Mouse (Mus musculus): Measurements from ENCODE around the gene Gfi1. TPM values are rescaled to one million over a fixed set of nuclear protein-coding genes. Genes with fewer than 3 reads are reported as not detected.

Gfi1 gene
- total and polyA plus RNA-seq, 3 experiments: 0.27 to 2.0 TPM; not detected in 1

- no peaks in the 10 kb centered on the region for H3K36me3 ChIP-seq (replicated peaks)
- H3K9me3 ChIP-seq (replicated peaks): no peaks in the 10 kb centered on the region
- H3K4me3 ChIP-seq (ENCODE audit: low read depth, low read length): no peak overlapping the region
- H3K27me3 ChIP-seq (ENCODE audit: insufficient read depth, low read length): peaks cover 35% of the 10 kb centered on the region
- no peak for ATAC-seq (ENCODE audit: extremely low read depth, insufficient number of reproducible peaks, low FRiP score, poor library complexity, severe bottlenecking)
- peaks cover 17% of the 10 kb centered on the region for H3K4me1 ChIP-seq (ENCODE audit: insufficient read depth, low read depth, low read length)
- no peak for DNase-seq (ENCODE audit: low spot score)
- TF ChIP-seq TAL1 (conservative IDR thresholded peaks at IDR 0.05; ENCODE audit: low read depth, low read length) (no peak), GATA2 (IDR thresholded peaks at IDR 0.05; ENCODE audit: borderline replicate concordance, low read depth, low read length) (no peak), CTCF (IDR thresholded peaks at IDR 0.05; ENCODE audit: low read depth, low read length) (no peak), POLR2AphosphoS5 (IDR thresholded peaks at IDR 0.05; ENCODE audit: insufficient replicate concordance, low read depth, low read length) (no peak), GATA1 (IDR thresholded peaks at IDR 0.05; ENCODE audit: borderline replicate concordance, low read length) (no peak)
Observed at GRCm38 (mm10) chr5:107706262-107706661, 19.6 kb downstream of the Gfi1 start.

- H3K36me3 ChIP-seq (replicated peaks): no peaks in the 10 kb centered on the region
- TF ChIP-seq POLR2AphosphoS5 (IDR thresholded peaks at IDR 0.05; ENCODE audit: insufficient replicate concordance, low read depth, low read length) (no peak), CTCF (IDR thresholded peaks at IDR 0.05; ENCODE audit: low read depth, low read length) (no peak), GATA2 (IDR thresholded peaks at IDR 0.05; ENCODE audit: borderline replicate concordance, low read depth, low read length) (no peak), GATA1 (IDR thresholded peaks at IDR 0.05; ENCODE audit: borderline replicate concordance, low read length) (no peak), TAL1 (conservative IDR thresholded peaks at IDR 0.05; ENCODE audit: low read depth, low read length) (no peak)
- ATAC-seq (ENCODE audit: extremely low read depth, insufficient number of reproducible peaks, low FRiP score, poor library complexity, severe bottlenecking): no peak
- no peak for DNase-seq (ENCODE audit: low spot score)
- no peak overlapping the region for H3K4me3 ChIP-seq (ENCODE audit: low read depth, low read length)
- H3K4me1 ChIP-seq (ENCODE audit: insufficient read depth, low read depth, low read length): peaks cover 17% of the 10 kb centered on the region
- peaks cover 31% of the 10 kb centered on the region for H3K27me3 ChIP-seq (ENCODE audit: insufficient read depth, low read length)
- H3K9me3 ChIP-seq (replicated peaks): no peaks in the 10 kb centered on the region
Observed at GRCm38 (mm10) chr5:107705756-107706155, 20.1 kb downstream of the Gfi1 start.

- ATAC-seq (ENCODE audit: extremely low read depth, insufficient number of reproducible peaks, low FRiP score, poor library complexity, severe bottlenecking): no peak
- no peak for TF ChIP-seq GATA2 (IDR thresholded peaks at IDR 0.05; ENCODE audit: borderline replicate concordance, low read depth, low read length)
- TF ChIP-seq GATA1 (IDR thresholded peaks at IDR 0.05; ENCODE audit: borderline replicate concordance, low read length): no peak
- no peak for TF ChIP-seq CTCF (IDR thresholded peaks at IDR 0.05; ENCODE audit: low read depth, low read length)
- TF ChIP-seq POLR2AphosphoS5 (IDR thresholded peaks at IDR 0.05; ENCODE audit: insufficient replicate concordance, low read depth, low read length): no peak
- TF ChIP-seq TAL1 (conservative IDR thresholded peaks at IDR 0.05; ENCODE audit: low read depth, low read length): no peak
- DNase-seq (ENCODE audit: low spot score): no peak
Observed at GRCm38 (mm10) chr5:107703207-107703763, 22.6 kb downstream of the Gfi1 start.

GRCm38 (mm10) chr5:107701658-107702057 lies 24.2 kb downstream of the Gfi1 start:
- H3K9me3 ChIP-seq (replicated peaks): 0 out of 2 replicates have a peak, but pooled peaks cover 3% of the 10 kb centered on the region

More at GRCm38 (mm10) chr5:107703207-107703763, 22.6 kb downstream of the Gfi1 start:
- H3K9me3 ChIP-seq (replicated peaks): no peaks in the 10 kb centered on the region
- H3K4me3 ChIP-seq (ENCODE audit: low read depth, low read length): no peak overlapping the region
- H3K36me3 ChIP-seq (replicated peaks): no peaks in the 10 kb centered on the region
- H3K27me3 ChIP-seq (ENCODE audit: insufficient read depth, low read length): peaks cover 37% of the 10 kb centered on the region
- peaks cover 27% of the 10 kb centered on the region for H3K4me1 ChIP-seq (ENCODE audit: insufficient read depth, low read depth, low read length)

GRCm38 (mm10) chr5:107700873-107701272 lies 25.0 kb downstream of the Gfi1 start:
- DNase-seq (ENCODE audit: low spot score): no peak
- no peaks in the 10 kb centered on the region for H3K36me3 ChIP-seq (replicated peaks)
- H3K27me3 ChIP-seq (ENCODE audit: insufficient read depth, low read length): peaks cover 30% of the 10 kb centered on the region
- TF ChIP-seq GATA2 (IDR thresholded peaks at IDR 0.05; ENCODE audit: borderline replicate concordance, low read depth, low read length) (no peak), POLR2AphosphoS5 (IDR thresholded peaks at IDR 0.05; ENCODE audit: insufficient replicate concordance, low read depth, low read length) (no peak), TAL1 (conservative IDR thresholded peaks at IDR 0.05; ENCODE audit: low read depth, low read length) (peak; percentile 51), CTCF (IDR thresholded peaks at IDR 0.05; ENCODE audit: low read depth, low read length) (no peak), GATA1 (IDR thresholded peaks at IDR 0.05; ENCODE audit: borderline replicate concordance, low read length) (no peak)
- H3K4me3 ChIP-seq (ENCODE audit: low read depth, low read length): no peak overlapping the region
- ATAC-seq (ENCODE audit: extremely low read depth, insufficient number of reproducible peaks, low FRiP score, poor library complexity, severe bottlenecking): no peak; the same call in 1 of the 2 replicates
- peaks cover 5% of the 10 kb centered on the region; the same call in 1 of the 2 replicates for H3K9me3 ChIP-seq (replicated peaks)
- peaks cover 17% of the 10 kb centered on the region for H3K4me1 ChIP-seq (ENCODE audit: insufficient read depth, low read depth, low read length)

More at GRCm38 (mm10) chr5:107701658-107702057, 24.2 kb downstream of the Gfi1 start:
- ATAC-seq (ENCODE audit: extremely low read depth, insufficient number of reproducible peaks, low FRiP score, poor library complexity, severe bottlenecking): no peak
- TF ChIP-seq CTCF (IDR thresholded peaks at IDR 0.05; ENCODE audit: low read depth, low read length) (no peak), TAL1 (conservative IDR thresholded peaks at IDR 0.05; ENCODE audit: low read depth, low read length) (no peak), POLR2AphosphoS5 (IDR thresholded peaks at IDR 0.05; ENCODE audit: insufficient replicate concordance, low read depth, low read length) (no peak), GATA2 (IDR thresholded peaks at IDR 0.05; ENCODE audit: borderline replicate concordance, low read depth, low read length) (no peak), GATA1 (IDR thresholded peaks at IDR 0.05; ENCODE audit: borderline replicate concordance, low read length) (no peak)
- Histone ChIP-seq H3K36me3 (replicated peaks) (no peaks in the 10 kb centered on the region), H3K4me3 (ENCODE audit: low read depth, low read length) (no peak overlapping the region), H3K4me1 (ENCODE audit: insufficient read depth, low read depth, low read length) (peaks cover 17% of the 10 kb centered on the region), H3K27me3 (ENCODE audit: insufficient read depth, low read length) (peaks cover 32% of the 10 kb centered on the region)
- no peak for DNase-seq (ENCODE audit: low spot score)

- peaks cover 17% of the 10 kb centered on the region for H3K4me1 ChIP-seq (ENCODE audit: insufficient read depth, low read depth, low read length)
- peaks cover 7% of the 10 kb centered on the region; the same call in 1 of the 2 replicates for H3K9me3 ChIP-seq (replicated peaks)
- no peak overlapping the region for H3K4me3 ChIP-seq (ENCODE audit: low read depth, low read length)
- H3K36me3 ChIP-seq (replicated peaks): no peaks in the 10 kb centered on the region
- no peak for TF ChIP-seq POLR2AphosphoS5 (IDR thresholded peaks at IDR 0.05; ENCODE audit: insufficient replicate concordance, low read depth, low read length)
- TF ChIP-seq TAL1 (conservative IDR thresholded peaks at IDR 0.05; ENCODE audit: low read depth, low read length): no peak
- TF ChIP-seq GATA2 (IDR thresholded peaks at IDR 0.05; ENCODE audit: borderline replicate concordance, low read depth, low read length): no peak
- TF ChIP-seq CTCF (IDR thresholded peaks at IDR 0.05; ENCODE audit: low read depth, low read length): no peak
- TF ChIP-seq GATA1 (IDR thresholded peaks at IDR 0.05; ENCODE audit: borderline replicate concordance, low read length): no peak
- DNase-seq (ENCODE audit: low spot score): no peak
- no peak for ATAC-seq (ENCODE audit: extremely low read depth, insufficient number of reproducible peaks, low FRiP score, poor library complexity, severe bottlenecking)
- peaks cover 35% of the 10 kb centered on the region for H3K27me3 ChIP-seq (ENCODE audit: insufficient read depth, low read length)
Observed at GRCm38 (mm10) chr5:107698888-107699287, 26.9 kb downstream of the Gfi1 start.
